Mouse (Mus musculus) kidney, embryonic 15.5 days (tissue): ENCODE measurements around the gene Ccnl1. TPM values are rescaled to one million over a fixed set of nuclear protein-coding genes. Genes with fewer than 3 reads are reported as not detected.
A peak's percentile ranks its signal among the peaks of the same experiment; 100 is the strongest.

Source experiments
- ATAC-seq: fragments of 200-750 bp; cut with Nextera tagmentation; replicated peaks from 2 replicates; pipeline ENCODE4 v1.8.0; 2017; ENCODE audit warnings: moderate TSS enrichment; ENCODE audit not compliant: low FRiP score
- H3K27ac ChIP-seq: fragments of 300-500 bp; sonication (generic); 2 replicates; pipeline ENCODE4 v1.5.1; 2015; ENCODE audit warnings: mild to moderate bottlenecking, inconsistent platforms
- H3K27me3 ChIP-seq: fragments of 300-500 bp; sonication (generic); 2 replicates; pipeline ENCODE4 v1.6.1; 2015; ENCODE audit warnings: inconsistent platforms
- H3K36me3 ChIP-seq: fragments of 300-500 bp; sonication (generic); 2 replicates; pipeline ENCODE4 v1.6.1; 2015; ENCODE audit warnings: inconsistent platforms
- H3K4me1 ChIP-seq: fragments of 300-500 bp; sonication (generic); 2 replicates; pipeline ENCODE4 v1.6.1; 2015; ENCODE audit warnings: inconsistent platforms
- H3K4me2 ChIP-seq: fragments of 300-500 bp; sonication (generic); 2 replicates; pipeline ENCODE4 v1.6.1; 2015; ENCODE audit warnings: moderate library complexity, mild to moderate bottlenecking, inconsistent platforms
- H3K4me3 ChIP-seq: fragments of 300-500 bp; sonication (generic); replicated peaks from 2 replicates; pipeline ENCODE4 v1.5.1; 2015; ENCODE audit warnings: mild to moderate bottlenecking, inconsistent platforms
- H3K9ac ChIP-seq: fragments of 300-500 bp; sonication (generic); 2 replicates; pipeline ENCODE4 v1.6.1; 2015; ENCODE audit warnings: mild to moderate bottlenecking, inconsistent platforms
- H3K9me3 ChIP-seq: fragments of 300-500 bp; sonication (generic); replicated peaks from 2 replicates; pipeline ENCODE4 v1.6.1; 2016; ENCODE audit warnings: inconsistent platforms
- WGBS: fragments of 180-500 bp; shearing (Covaris S2); methylation state at CpG from one replicate; pipeline ENCODE4 v1.1.7; 2015; ENCODE audit warnings: mixed read lengths; 5-methylcytosine and 5-hydroxymethylcytosine counted together
- polyA plus RNA-seq: library from polyadenylated mRNA; unstranded; fragments of >200 nt; fragmentation: Nextera tagmentation; extraction: Ambion mirVana; gene quantifications from 2 replicates; pipeline ENCODE4 v1.2.1, GENCODE M21; 2015

Gene Ccnl1
- polyA plus RNA-seq, 1 experiment from 2014 or later: 101 TPM

DNA sequence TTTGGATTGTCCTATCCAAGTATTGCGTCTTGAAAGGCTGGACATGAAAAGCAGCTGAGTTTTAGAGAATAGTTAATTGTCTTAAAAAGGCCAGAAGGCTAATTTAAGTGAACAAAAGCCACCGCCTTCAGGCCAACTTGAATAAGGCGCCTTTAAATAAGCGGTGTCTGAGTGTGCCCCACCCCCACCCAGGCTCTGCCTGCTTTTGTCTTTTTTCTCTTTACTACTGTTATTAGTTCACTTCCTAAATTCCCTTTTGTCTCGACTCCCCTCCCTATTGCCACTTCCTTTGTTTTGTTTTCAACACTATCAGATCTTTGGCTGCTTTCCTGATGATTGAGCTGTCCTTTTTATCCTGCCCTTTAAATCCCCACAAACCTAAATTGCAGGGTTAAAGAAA lies 17.3 kb upstream of the Ccnl1 start:
- WGBS: 5% methylated on average over 5 of the region's 5 CpGs
- H3K4me1 ChIP-seq: peaks cover 19% of the 10 kb centered on the region

DNA sequence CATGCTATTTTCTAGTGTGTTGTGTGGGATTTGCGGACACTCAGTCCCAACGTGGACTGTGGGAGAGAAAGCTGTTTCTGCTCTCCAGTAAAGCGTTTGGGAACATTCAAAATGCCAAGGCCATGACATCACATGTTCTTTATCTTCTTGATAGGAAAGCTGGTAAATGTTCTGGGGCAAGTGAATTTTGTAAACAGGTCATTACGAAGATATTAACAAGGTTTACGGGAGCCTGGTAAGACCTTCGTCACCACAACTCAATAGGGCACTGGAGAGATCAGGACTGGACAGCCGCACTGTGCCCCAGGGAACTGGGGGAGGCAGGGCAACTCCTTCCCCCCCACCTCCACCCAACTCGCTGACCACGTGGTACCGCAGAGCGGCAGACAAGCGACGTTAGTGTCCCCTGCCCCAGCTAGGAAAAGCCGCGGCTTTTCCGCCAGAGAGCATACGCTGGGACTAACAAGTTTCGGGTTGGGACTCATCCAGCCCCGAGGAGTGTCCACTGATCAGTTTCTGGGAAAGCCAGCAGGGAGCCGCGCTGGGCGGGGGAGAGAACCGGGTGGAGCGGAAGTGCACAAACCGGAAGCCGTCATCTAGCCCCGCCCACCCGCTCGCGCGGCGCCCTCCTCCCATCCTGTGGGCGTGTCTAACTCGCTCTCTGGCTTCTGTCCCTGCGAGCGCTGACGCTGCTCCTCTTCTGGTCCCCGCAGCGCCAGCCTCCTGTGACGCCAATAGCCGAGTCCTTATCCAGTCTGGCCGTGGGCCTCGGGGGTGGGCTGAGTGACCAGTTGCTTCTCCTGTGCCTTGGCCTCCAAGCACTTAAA lies 16.4 kb upstream of the Ccnl1 start:
- peak overlapping the region; percentile 72 for H3K4me3 ChIP-seq
- peak; percentile 98 for ATAC-seq
- 1% methylated on average over 43 of the region's 43 CpGs for WGBS

More for the DNA sequence above, 17.3 kb upstream of the Ccnl1 start:
- Histone ChIP-seq H3K4me3 (peak overlapping the region; percentile 72), H3K4me2 (peak overlapping the region; percentile 69), H3K9ac (peak overlapping the region; percentile 78), H3K27ac (peak overlapping the region; percentile 100), H3K9me3 (no peaks in the 10 kb centered on the region), H3K27me3 (no peaks in the 10 kb centered on the region), H3K36me3 (no peaks in the 10 kb centered on the region)
- no peak; the same call in 1 of the 2 replicates for ATAC-seq

DNA sequence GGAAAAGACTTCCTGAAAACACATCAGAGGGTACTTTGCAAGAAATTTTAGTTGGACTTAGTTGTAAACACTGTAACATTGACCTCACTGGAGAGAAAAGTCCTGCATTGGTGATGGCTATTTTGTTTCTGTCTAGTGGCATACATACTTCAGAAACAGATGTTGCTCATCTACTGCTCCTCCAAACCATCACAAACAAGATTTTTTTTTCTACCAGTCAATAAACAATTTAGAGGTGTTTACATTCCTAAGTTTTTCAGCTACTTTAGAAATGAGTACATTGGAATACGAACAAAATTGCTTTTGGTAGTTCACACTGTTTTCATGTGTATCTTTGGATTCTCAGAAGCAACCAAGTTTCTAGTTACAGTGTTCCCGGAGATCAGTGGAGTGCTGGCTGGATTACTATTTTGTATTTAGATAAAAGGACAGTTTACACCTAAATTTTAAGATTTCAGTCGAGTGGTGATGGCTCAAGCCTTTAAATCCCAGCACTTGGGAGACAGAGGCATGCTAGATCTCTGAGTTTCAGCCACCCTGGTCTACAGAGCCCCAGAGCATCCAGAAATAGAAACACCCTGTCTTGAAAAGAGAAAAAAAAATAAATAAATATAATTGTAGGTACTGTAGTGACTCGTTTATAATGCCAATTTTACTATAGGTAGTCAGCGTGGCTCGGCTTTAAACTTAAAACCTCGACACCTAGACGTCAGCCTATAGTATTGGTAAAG lies 15.6 kb upstream of the Ccnl1 start:
- no peak for ATAC-seq
- Histone ChIP-seq H3K9me3 (no peaks in the 10 kb centered on the region), H3K4me1 (peaks cover 19% of the 10 kb centered on the region), H3K4me3 (peak overlapping the region; percentile 72), H3K9ac (peak overlapping the region; percentile 78), H3K27ac (peak overlapping the region; percentile 100), H3K27me3 (no peaks in the 10 kb centered on the region), H3K36me3 (no peaks in the 10 kb centered on the region), H3K4me2 (peak overlapping the region; percentile 69)
- 29% methylated on average over 8 of the region's 8 CpGs for WGBS

More for the DNA sequence above, 16.4 kb upstream of the Ccnl1 start:
- Histone ChIP-seq H3K9me3 (no peaks in the 10 kb centered on the region), H3K27me3 (no peaks in the 10 kb centered on the region), H3K36me3 (no peaks in the 10 kb centered on the region), H3K4me1 (peaks cover 19% of the 10 kb centered on the region), H3K4me2 (peak overlapping the region; percentile 69), H3K27ac (peak overlapping the region; percentile 100), H3K9ac (peak overlapping the region; percentile 78)

DNA sequence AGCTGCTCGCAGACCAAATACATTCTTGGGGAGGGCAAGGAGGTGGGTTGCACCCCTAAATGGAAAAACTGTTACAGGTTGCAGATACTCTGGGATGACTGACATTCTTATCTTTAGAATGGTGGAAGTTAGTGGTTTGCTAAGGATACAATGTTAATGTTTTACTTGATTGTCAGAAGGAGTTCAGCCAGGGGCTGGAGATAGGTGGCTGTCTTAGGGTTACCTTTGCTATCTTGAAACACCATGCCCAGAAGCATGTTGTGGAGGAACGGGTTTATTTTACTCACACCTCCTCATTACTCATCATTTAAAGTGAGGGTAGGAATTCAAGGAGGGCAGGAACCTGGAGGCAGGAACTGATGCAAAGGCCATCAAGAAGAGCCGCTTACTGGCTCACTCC lies 11.1 kb upstream of the Ccnl1 start:
- H3K4me3 ChIP-seq: no peak overlapping the region
- WGBS: 96% methylated on average over 3 of the region's 3 CpGs
- no peaks in the 10 kb centered on the region for H3K36me3 ChIP-seq
- peaks cover 7% of the 10 kb centered on the region; the same call in 1 of the 2 replicates for H3K4me1 ChIP-seq
- no peak overlapping the region for H3K4me2 ChIP-seq
- no peak overlapping the region for H3K9ac ChIP-seq
- no peaks in the 10 kb centered on the region for H3K9me3 ChIP-seq
- no peak for ATAC-seq
- no peak overlapping the region for H3K27ac ChIP-seq
- H3K27me3 ChIP-seq: no peaks in the 10 kb centered on the region

DNA sequence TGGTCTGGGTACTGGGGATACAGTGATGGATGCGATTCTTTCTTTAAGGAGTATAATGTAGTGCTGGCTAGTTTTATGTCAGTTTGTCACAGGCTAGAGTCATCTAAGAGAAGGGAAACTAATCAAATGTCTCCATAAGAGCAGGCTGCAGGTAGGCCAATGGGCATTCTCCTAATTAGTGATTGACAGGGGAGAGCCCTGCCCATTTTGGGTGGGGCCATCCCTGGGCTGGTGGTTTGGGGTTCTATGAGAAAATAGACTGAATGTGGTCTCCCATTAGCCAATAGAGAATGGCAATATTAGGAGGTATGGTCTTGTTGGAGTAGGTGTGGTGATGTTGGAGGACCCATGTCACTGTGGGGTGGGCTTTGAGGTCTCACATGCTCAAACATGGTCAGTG lies 8.3 kb upstream of the Ccnl1 start:
- Histone ChIP-seq H3K27ac (no peak overlapping the region), H3K4me2 (no peak overlapping the region), H3K9ac (no peak overlapping the region), H3K4me1 (no peaks in the 10 kb centered on the region), H3K4me3 (no peak overlapping the region), H3K27me3 (no peaks in the 10 kb centered on the region), H3K36me3 (no peaks in the 10 kb centered on the region), H3K9me3 (no peaks in the 10 kb centered on the region)
- 95% methylated on average over 1 of the region's 1 CpGs for whole genome bisulfite sequencing
- no peak for ATAC-seq

DNA sequence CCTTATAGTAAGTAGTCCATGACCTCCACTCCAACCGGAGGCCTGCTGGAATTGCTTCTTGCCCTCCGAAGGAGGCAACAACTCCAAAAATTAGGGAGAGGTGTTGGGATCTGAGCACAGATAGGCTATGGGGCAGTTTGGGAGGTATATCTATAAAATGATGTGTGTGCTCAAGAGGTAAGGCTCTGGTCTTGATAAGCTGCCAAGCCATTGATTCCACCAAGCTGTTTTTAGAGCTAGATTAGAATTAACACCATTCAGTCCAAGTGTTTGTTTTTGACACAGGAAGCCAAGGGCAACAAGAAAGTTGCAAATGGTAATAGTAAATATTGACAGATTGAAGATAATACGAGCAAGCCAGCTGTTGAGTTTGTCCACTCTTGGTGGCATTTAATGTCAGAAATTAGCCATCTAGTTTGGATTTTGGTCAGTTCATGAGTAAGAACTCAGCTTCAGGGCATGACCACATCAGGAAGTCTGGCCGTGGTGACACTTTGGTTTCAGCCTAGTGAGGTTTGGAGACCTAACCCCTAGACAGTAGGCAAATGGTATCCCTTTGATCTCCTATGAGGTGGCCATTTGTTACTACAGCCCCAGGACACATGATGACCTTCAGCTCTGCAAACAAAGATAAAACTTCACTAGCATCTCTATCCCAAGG lies 4.4 kb upstream of the Ccnl1 start:
- Histone ChIP-seq H3K9me3 (no peaks in the 10 kb centered on the region), H3K4me2 (no peak overlapping the region), H3K27me3 (no peaks in the 10 kb centered on the region), H3K9ac (no peak overlapping the region), H3K4me1 (peaks cover 6% of the 10 kb centered on the region), H3K36me3 (no peaks in the 10 kb centered on the region), H3K27ac (no peak overlapping the region), H3K4me3 (no peak overlapping the region)
- ATAC-seq: no peak
- 51% methylated on average over 4 of the region's 4 CpGs for WGBS

DNA sequence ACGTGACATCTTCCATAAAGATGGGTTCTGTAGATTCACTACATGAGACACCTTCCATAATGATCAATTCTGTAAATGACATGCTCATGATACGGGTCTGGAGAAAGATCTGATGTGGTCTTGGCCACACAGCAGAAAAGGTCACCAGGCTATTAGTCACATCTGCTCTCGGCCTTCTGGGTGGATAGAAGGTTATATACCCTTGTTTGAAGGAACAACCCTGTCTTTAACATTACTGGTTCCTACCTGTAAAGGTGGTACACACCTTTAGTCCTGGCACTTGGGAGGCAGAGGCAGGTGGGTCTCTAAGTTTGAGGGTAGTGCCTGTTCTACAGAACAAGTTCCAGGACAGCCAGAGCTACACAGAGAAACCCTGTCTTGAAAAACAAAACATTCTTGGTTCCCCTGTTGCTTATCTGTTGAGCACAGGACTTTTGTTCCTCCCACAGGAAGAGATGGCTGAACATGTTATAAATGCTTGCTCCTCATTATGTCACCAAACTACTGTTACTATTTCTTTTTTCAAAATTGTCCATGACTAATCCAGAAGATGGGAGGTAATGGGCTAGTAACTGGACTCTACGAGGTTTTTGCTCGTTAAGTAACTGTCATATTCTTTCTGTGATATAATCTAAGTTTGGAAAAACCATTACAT lies 2.4 kb upstream of the Ccnl1 start:
- no peak overlapping the region for H3K27ac ChIP-seq
- 89% methylated on average over 5 of the region's 5 CpGs for WGBS
- no peak for ATAC-seq

DNA sequence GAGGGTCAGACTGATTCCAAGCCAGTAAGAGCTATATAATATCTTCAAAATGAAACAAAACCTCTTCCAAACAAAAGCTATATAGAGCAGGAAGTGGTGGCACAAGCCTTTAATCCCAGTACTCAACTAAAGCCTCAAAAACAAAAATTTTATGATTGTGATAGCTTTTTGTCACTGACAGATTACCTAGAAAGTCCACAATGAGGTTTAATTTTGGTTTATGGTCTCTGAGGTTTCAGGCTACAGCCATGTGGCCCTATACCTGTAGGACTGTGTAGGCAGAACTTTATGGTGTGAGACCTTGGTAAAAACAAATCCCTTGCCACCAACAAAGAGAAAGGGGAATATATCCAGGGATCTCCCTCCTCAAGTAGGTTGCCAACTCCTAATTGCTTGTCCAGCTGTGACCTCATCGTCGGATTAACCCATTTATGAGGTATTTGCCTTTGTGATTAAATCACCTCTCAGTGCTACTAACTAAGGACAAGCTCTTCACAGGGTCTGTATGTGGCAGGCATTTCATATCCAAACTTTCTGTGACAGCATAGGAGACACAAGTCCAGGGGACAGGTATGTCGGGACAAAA lies 1.5 kb upstream of the Ccnl1 start:
- no peak overlapping the region for H3K9ac ChIP-seq
- H3K9me3 ChIP-seq: no peaks in the 10 kb centered on the region
- H3K4me1 ChIP-seq: peaks cover 21% of the 10 kb centered on the region
- peaks cover 17% of the 10 kb centered on the region for H3K36me3 ChIP-seq
- peak overlapping the region; percentile 81 for H3K4me2 ChIP-seq
- H3K27me3 ChIP-seq: no peaks in the 10 kb centered on the region
- WGBS: 65% methylated on average over 3 of the region's 3 CpGs
- ATAC-seq: no peak
- H3K4me3 ChIP-seq: peak overlapping the region; percentile 97; the same call in 1 of the 2 replicates
- no peak overlapping the region for H3K27ac ChIP-seq

More for the DNA sequence above, 2.4 kb upstream of the Ccnl1 start:
- Histone ChIP-seq H3K9me3 (no peaks in the 10 kb centered on the region), H3K4me1 (peaks cover 17% of the 10 kb centered on the region), H3K9ac (no peak overlapping the region), H3K4me2 (no peak overlapping the region), H3K4me3 (no peak overlapping the region), H3K36me3 (peaks cover 10% of the 10 kb centered on the region), H3K27me3 (no peaks in the 10 kb centered on the region)

DNA sequence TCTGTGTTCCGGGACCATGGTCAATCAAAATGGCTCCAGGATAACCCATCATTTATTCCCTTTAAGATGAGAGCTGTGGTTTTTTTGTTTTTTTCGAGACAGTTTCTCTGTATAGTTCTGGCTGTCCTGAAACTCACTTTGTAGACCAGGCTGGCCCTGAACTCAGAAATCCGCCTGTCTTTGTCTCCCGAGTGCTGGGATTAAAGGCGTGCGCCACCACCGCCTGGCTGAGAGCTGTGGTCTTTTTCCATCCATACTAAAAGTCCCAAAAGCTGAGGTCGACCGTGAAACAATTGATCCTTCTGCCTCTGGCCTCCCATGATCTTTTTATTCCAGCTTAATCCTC lies 764 bp upstream of the Ccnl1 start:
- Histone ChIP-seq H3K9ac (peak overlapping the region; percentile 99), H3K4me2 (peak overlapping the region; percentile 81), H3K27me3 (no peaks in the 10 kb centered on the region), H3K4me3 (peak overlapping the region; percentile 97), H3K9me3 (no peaks in the 10 kb centered on the region), H3K36me3 (peaks cover 21% of the 10 kb centered on the region), H3K27ac (peak overlapping the region; percentile 100), H3K4me1 (peaks cover 25% of the 10 kb centered on the region)
- no peak for ATAC-seq
- 7% methylated on average over 9 of the region's 9 CpGs for whole genome bisulfite sequencing

DNA sequence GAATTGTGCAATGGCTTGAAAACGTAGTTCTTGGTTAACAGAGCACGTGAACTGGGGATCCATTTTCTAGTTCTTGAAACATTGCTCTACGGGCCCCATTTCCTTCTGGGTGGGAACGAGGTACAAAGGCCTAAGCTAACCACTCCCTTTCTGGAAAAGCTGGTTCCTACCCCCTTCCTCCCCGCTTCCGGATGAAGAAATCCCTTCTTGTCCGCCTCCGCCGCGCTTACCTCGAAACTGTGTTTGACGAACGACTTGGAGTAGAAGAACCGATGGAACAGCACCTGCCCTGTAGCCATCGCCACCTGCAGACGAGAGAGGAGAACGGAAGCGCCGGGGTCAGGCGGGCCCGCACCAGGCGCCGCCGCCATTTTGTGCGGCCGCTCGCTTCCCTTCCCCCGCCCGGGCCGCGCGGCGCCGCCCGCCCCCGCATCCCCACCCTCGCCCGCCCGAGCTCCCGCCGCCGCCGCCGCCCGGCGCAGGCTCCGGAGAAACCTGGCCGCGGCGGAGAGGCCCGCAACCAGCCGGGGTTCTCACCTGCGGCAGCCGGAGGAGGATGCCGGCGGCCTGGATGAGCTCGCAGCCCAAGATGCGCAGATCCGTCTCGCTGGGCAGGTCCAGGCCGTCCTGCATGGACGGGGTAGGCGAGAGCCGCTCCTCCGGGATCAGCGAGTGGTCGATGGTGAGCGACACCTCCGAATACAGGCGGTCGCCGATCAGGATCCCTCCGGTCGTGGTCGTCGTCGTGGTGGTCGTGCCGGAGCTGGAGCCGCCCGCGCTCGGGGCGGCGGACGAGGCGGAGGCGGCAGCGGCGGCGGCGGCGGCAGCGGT lies 563 bp downstream of the Ccnl1 start:
- Histone ChIP-seq H3K27ac (peak overlapping the region; percentile 100), H3K4me2 (peak overlapping the region; percentile 81)

More for the DNA sequence above, 563 bp downstream of the Ccnl1 start:
- peak; percentile 77 for ATAC-seq
- Histone ChIP-seq H3K27me3 (no peaks in the 10 kb centered on the region), H3K4me3 (peak overlapping the region; percentile 97), H3K4me1 (peaks cover 32% of the 10 kb centered on the region), H3K9me3 (no peaks in the 10 kb centered on the region), H3K36me3 (peaks cover 32% of the 10 kb centered on the region), H3K9ac (peak overlapping the region; percentile 99)
- WGBS: under 1% methylated on average over 93 of the region's 94 CpGs
